Mouse (Mus musculus) midbrain, embryonic 16.5 days (tissue): ENCODE results near the gene Skap1. TPM values are rescaled to one million over a fixed set of nuclear protein-coding genes. Genes with fewer than 3 reads are reported as not detected.

Source experiments
- ATAC-seq: fragments of 200-750 bp; cut with Nextera tagmentation; 2 replicates; pipeline ENCODE4 v1.8.0; 2017; ENCODE audit warnings: moderate TSS enrichment
- H3K27ac ChIP-seq: fragments of 300-500 bp; sonication (generic); 2 replicates; pipeline ENCODE4 v1.5.1; 2014; ENCODE audit warnings: mild to moderate bottlenecking, low read length, mixed read lengths
- H3K27me3 ChIP-seq: fragments of 300-500 bp; sonication (generic); 2 replicates; pipeline ENCODE4 v1.6.1; 2014; ENCODE audit warnings: low read depth, low read length, mixed read lengths; ENCODE audit not compliant: control insufficient read depth, insufficient read depth
- H3K36me3 ChIP-seq: fragments of 300-500 bp; sonication (generic); 2 replicates; pipeline ENCODE4 v1.6.1; 2014; ENCODE audit warnings: mild to moderate bottlenecking, low read length, moderate library complexity, mixed read lengths; ENCODE audit not compliant: control insufficient read depth, insufficient read depth
- H3K4me1 ChIP-seq: fragments of 300-500 bp; sonication (generic); 2 replicates; pipeline ENCODE4 v1.6.1; 2014; ENCODE audit warnings: mild to moderate bottlenecking, low read length, mixed read lengths; ENCODE audit not compliant: control insufficient read depth, insufficient read depth
- H3K4me2 ChIP-seq: fragments of 300-500 bp; sonication (generic); 2 replicates; pipeline ENCODE4 v1.6.1; 2014; ENCODE audit warnings: mild to moderate bottlenecking, low read length, mixed read lengths
- H3K4me3 ChIP-seq: fragments of 300-500 bp; sonication (generic); 2 replicates; pipeline ENCODE4 v1.5.1; 2014; ENCODE audit warnings: low read depth, mild to moderate bottlenecking, low read length, moderate library complexity, mixed read lengths
- H3K9ac ChIP-seq: fragments of 300-500 bp; sonication (generic); 2 replicates; pipeline ENCODE4 v1.6.1; 2014; ENCODE audit warnings: low read depth, low read length, mixed read lengths
- H3K9me3 ChIP-seq: fragments of 300-500 bp; sonication (generic); replicated peaks from 2 replicates; pipeline ENCODE4 v1.6.1; 2014; ENCODE audit warnings: mild to moderate bottlenecking, low read length, mixed read lengths; ENCODE audit not compliant: control insufficient read depth, poor library complexity, severe bottlenecking
- WGBS: fragments of 180-500 bp; shearing (Covaris S2); extraction: QIAGEN DNeasy Blood & Tissue Kit; methylation state at CpG from one replicate; pipeline ENCODE4 v1.1.7; 2014; 5-methylcytosine and 5-hydroxymethylcytosine counted together
- polyA plus RNA-seq: library from polyadenylated mRNA; unstranded; fragments of >200 nt; fragmentation: Nextera tagmentation; extraction: Ambion mirVana; gene quantifications from 2 replicates; pipeline ENCODE4 v1.2.1, GENCODE M21; 2015

Gene Skap1
- polyA plus RNA-seq, 1 experiment from 2014 or later = 3.6 TPM

- H3K4me3 ChIP-seq = no peak overlapping the region
- no peak overlapping the region for H3K9ac ChIP-seq
- no peaks in the 10 kb centered on the region for H3K27me3 ChIP-seq
- 13% methylated on average over 12 of the region's 12 CpGs for WGBS
- peak; percentile 88; the same call in 1 of the 2 replicates for ATAC-seq
- no peaks in the 10 kb centered on the region for H3K36me3 ChIP-seq
- no peaks in the 10 kb centered on the region for H3K9me3 ChIP-seq
- H3K4me2 ChIP-seq = peak overlapping the region; percentile 25; the same call in 1 of the 2 replicates
- H3K27ac ChIP-seq = peak overlapping the region; percentile 82
- peaks cover 21% of the 10 kb centered on the region for H3K4me1 ChIP-seq
These were observed 7.7 kb upstream of the Skap1 start for GRCm38 (mm10) chr11:96456508-96457305.

DNA sequence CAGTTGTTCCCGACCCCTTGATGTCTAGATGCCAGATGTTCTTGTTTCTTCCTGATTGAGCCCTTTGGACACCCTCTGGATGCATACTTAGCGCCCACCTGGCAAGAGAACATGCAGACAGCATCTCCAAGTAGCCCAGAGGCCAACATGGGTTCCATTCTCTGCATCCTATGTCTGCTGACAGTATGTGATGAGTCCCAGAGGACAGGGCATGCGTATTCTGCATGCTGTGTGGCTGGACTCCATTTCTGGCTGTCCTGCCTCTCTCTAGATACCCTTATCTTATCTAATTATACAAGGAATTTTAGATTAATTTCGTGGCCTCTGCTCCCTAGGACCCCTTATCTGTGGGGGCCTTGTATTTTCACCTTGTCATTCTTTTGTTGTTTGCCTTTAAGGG lies 2.6 kb upstream of the Skap1 start:
- 31% methylated on average over 4 of the region's 4 CpGs for WGBS
- no peak overlapping the region for H3K4me3 ChIP-seq
- no peak overlapping the region for H3K9ac ChIP-seq
- H3K27ac ChIP-seq = peak overlapping the region; percentile 83
- no peaks in the 10 kb centered on the region for H3K27me3 ChIP-seq
- ATAC-seq = peak; percentile 27; the same call in 1 of the 2 replicates
- peaks cover 39% of the 10 kb centered on the region for H3K4me1 ChIP-seq
- H3K9me3 ChIP-seq = no peaks in the 10 kb centered on the region
- peak overlapping the region; percentile 26; the same call in 1 of the 2 replicates for H3K4me2 ChIP-seq
- no peaks in the 10 kb centered on the region for H3K36me3 ChIP-seq

GRCm38 (mm10) chr11:96462191-96462752 lies 2.1 kb upstream of the Skap1 start:
- H3K9me3 ChIP-seq = no peaks in the 10 kb centered on the region
- no peaks in the 10 kb centered on the region for H3K36me3 ChIP-seq
- no peaks in the 10 kb centered on the region for H3K27me3 ChIP-seq
- under 1% methylated on average over 9 of the region's 9 CpGs for WGBS
- 0 out of 2 replicates have a peak overlapping the region, but pooled peaks have one; percentile 21 for H3K9ac ChIP-seq
- H3K4me3 ChIP-seq = no peak overlapping the region
- ATAC-seq = peak; percentile 87
- peak overlapping the region; percentile 26; the same call in 1 of the 2 replicates for H3K4me2 ChIP-seq
- H3K27ac ChIP-seq = peak overlapping the region; percentile 83
- peaks cover 41% of the 10 kb centered on the region for H3K4me1 ChIP-seq

DNA sequence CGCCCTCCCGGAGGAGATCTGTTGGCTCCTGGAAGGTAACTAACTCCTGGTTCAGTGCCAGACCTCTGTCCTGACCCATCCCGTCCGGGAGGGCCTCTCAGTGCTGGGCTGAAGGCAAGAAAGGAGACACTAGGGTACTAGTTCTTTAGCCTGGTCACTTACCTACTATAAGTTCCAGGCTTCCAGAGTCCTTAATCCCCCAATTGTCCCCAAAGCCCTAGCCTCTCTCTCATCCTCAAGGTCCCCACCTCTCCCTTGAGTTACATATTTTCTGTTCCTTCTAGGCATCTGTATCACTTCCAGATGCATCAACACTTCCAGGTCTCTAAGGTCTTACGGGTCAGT lies 295 bp downstream of the Skap1 start:
- no peak overlapping the region for H3K27ac ChIP-seq

DNA sequence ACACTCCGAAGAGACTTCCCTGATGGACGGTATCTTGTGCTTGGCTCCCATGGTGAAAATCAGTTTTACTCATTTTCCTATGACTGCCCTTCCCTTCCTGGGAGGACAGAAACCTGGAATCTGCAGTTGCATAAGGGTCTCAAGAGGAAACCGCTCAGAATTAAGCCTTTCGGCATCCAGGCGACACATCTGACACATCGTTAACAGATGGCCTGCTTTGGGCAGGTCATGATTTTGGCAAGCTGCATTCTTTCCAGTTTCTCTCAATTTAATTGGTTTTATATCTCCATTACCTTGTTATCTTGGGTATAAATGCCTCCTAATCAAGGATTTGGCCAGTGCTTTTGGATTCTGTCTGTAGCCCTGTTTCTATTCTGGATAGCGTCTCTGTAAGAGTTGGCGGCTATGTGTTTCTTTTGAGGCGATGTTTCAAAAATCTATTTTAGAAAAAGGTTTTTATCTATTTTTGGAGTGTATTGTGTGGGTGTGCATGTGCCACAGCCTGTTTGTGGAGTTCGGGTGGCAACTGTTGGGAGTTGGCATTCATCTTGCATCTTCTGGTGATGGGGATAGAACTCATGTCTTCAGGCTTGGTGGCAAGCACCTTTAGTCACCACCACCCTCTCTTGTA lies 1.1 kb downstream of the Skap1 start:
- H3K4me3 ChIP-seq = no peak overlapping the region
- WGBS = 68% methylated on average over 10 of the region's 10 CpGs
- H3K9me3 ChIP-seq = no peaks in the 10 kb centered on the region
- no peak overlapping the region for H3K27ac ChIP-seq
- H3K27me3 ChIP-seq = no peaks in the 10 kb centered on the region
- H3K9ac ChIP-seq = no peak overlapping the region
- ATAC-seq = no peak
- no peaks in the 10 kb centered on the region for H3K36me3 ChIP-seq
- no peak overlapping the region for H3K4me2 ChIP-seq
- H3K4me1 ChIP-seq = peaks cover 35% of the 10 kb centered on the region

More for the DNA sequence above, 295 bp downstream of the Skap1 start:
- no peaks in the 10 kb centered on the region for H3K9me3 ChIP-seq
- peak overlapping the region; percentile 72 for H3K4me2 ChIP-seq
- H3K4me1 ChIP-seq = peaks cover 41% of the 10 kb centered on the region
- H3K36me3 ChIP-seq = no peaks in the 10 kb centered on the region
- ATAC-seq = no peak
- peak overlapping the region; percentile 29 for H3K4me3 ChIP-seq
- peak overlapping the region; percentile 12; the same call in 1 of the 2 replicates for H3K9ac ChIP-seq
- WGBS = 21% methylated on average over 5 of the region's 5 CpGs
- no peaks in the 10 kb centered on the region for H3K27me3 ChIP-seq

- WGBS = 28% methylated on average over 7 of the region's 7 CpGs
- Histone ChIP-seq H3K27ac (no peak overlapping the region), H3K36me3 (no peaks in the 10 kb centered on the region), H3K27me3 (no peaks in the 10 kb centered on the region), H3K4me3 (no peak overlapping the region), H3K9ac (no peak overlapping the region), H3K4me2 (no peak overlapping the region), H3K9me3 (no peaks in the 10 kb centered on the region), H3K4me1 (peaks cover 32% of the 10 kb centered on the region)
- ATAC-seq = no peak
These were observed 2.0 kb downstream of the Skap1 start for GRCm38 (mm10) chr11:96466382-96466781.

- no peak for ATAC-seq
- no peak overlapping the region for H3K27ac ChIP-seq
- 42% methylated on average over 7 of the region's 7 CpGs for WGBS
- no peak overlapping the region for H3K9ac ChIP-seq
- no peaks in the 10 kb centered on the region for H3K36me3 ChIP-seq
- no peaks in the 10 kb centered on the region for H3K27me3 ChIP-seq
- H3K4me2 ChIP-seq = 0 out of 2 replicates have a peak overlapping the region, but pooled peaks have one; percentile 12
- H3K4me1 ChIP-seq = peaks cover 26% of the 10 kb centered on the region
- H3K4me3 ChIP-seq = no peak overlapping the region
- H3K9me3 ChIP-seq = no peaks in the 10 kb centered on the region
These were observed 2.6 kb downstream of the Skap1 start for GRCm38 (mm10) chr11:96466987-96467386.

DNA sequence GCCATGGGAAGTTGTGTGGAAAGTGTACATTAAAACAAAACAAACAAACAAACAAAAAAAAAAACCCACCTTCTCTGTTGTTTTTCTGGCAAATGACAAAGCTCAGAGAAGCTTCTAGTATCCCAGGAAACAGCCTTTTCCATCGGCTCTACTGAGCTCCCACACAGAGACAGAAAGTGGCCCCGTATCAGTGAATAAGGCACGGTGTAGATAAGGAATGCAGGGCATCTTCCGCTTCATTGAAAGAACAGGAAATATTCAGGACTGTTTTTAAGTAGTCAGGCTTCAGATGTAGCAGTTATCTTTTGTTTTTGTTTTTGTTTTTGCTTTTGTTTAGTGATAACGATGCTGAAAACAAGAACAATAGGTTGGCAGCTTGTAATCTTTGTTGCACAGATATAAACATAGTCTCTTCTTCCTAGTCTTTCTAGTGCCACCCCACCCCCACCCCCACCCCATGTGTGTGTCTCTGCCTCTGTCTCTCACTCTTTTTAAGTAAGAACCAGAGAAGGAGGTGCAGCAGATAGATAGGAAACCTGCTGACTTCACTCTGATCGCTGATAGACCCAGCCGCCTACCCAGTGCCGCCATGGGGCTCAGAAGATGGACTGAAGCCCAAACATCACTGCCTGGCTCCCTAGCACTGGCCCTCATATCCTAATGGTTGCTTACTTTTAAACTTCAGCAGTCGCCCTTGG lies 3.8 kb downstream of the Skap1 start:
- no peaks in the 10 kb centered on the region for H3K9me3 ChIP-seq
- no peak for ATAC-seq
- 66% methylated on average over 9 of the region's 9 CpGs for WGBS

More for the DNA sequence above, 3.8 kb downstream of the Skap1 start:
- no peak overlapping the region for H3K4me2 ChIP-seq
- no peak overlapping the region for H3K4me3 ChIP-seq
- H3K4me1 ChIP-seq = peaks cover 14% of the 10 kb centered on the region
- no peak overlapping the region for H3K9ac ChIP-seq
- no peaks in the 10 kb centered on the region for H3K27me3 ChIP-seq
- H3K27ac ChIP-seq = no peak overlapping the region
- H3K36me3 ChIP-seq = no peaks in the 10 kb centered on the region
